Mouse (Mus musculus) heart, embryonic 10.5 days (tissue): ENCODE measurements around the gene Fbxo41. TPM values are rescaled to one million over a fixed set of nuclear protein-coding genes. Genes with fewer than 3 reads are reported as not detected.

Experiments
- DNase-seq: peaks from one replicate; pipeline ENCODE4 v3.0.0-alpha.2; 2017; ENCODE audit warnings: low spot score
- H3K27ac ChIP-seq: fragments of 300-500 bp; sonication (generic); 2 replicates; pipeline ENCODE4 v1.5.1; 2016; ENCODE audit warnings: mild to moderate bottlenecking
- H3K27me3 ChIP-seq: fragments of 300-500 bp; sonication (generic); 2 replicates; pipeline ENCODE4 v1.6.1; 2016; ENCODE audit warnings: mild to moderate bottlenecking; ENCODE audit not compliant: poor library complexity, insufficient read depth, severe bottlenecking
- H3K36me3 ChIP-seq: fragments of 300-500 bp; sonication (generic); 2 replicates; pipeline ENCODE4 v1.6.1; 2016; ENCODE audit warnings: mild to moderate bottlenecking, moderate library complexity
- H3K4me1 ChIP-seq: fragments of 300-500 bp; sonication (generic); 2 replicates; pipeline ENCODE4 v1.6.1; 2016; ENCODE audit warnings: mild to moderate bottlenecking
- H3K4me3 ChIP-seq: fragments of 300-500 bp; sonication (generic); 2 replicates; pipeline ENCODE4 v1.5.1; 2016; ENCODE audit warnings: mild to moderate bottlenecking, moderate library complexity
- H3K9me3 ChIP-seq: fragments of 300-500 bp; sonication (generic); 2 replicates; pipeline ENCODE4 v1.6.1; 2016; ENCODE audit warnings: mild to moderate bottlenecking, moderate library complexity
- WGBS: fragments of 180-500 bp; shearing (Covaris S2); methylation state at CpG from one replicate; pipeline ENCODE4 v1.1.7; 2016; 5-methylcytosine and 5-hydroxymethylcytosine counted together
- polyA plus RNA-seq: library from polyadenylated mRNA; unstranded; fragments of >200 nt; fragmentation: Nextera tagmentation; extraction: Ambion mirVana; gene quantifications from 2 replicates; pipeline ENCODE4 v1.2.1, GENCODE M21; 2016

The Fbxo41 gene
- 0.04 and 0.13 TPM in 2 replicates for polyA plus RNA-seq

DNA sequence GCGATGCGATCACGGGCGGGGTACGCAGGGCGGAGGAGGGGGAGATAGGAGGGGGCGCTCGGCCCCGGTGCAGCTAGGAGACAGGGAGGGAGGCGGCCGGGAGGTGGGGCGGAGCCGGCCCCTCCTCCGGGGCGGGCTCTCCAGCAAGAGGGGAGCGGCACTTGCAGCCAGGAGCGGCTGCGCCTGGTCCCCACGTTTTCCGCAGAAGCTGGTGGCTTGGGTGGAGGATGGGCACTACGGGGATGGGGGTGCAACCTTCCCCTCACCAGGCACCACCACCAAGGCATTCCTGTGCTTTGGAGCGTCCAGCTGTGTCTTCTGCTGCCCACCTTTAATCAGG lies at the start of gene Fbxo41:
Fbxo41 (minus strand) TSS at position 84 of the 340 bp plus-strand sequence.
- Histone ChIP-seq H3K36me3 (no peaks in the 10 kb centered on the region), H3K4me1 (peaks cover 14% of the 10 kb centered on the region), H3K9me3 (no peaks in the 10 kb centered on the region), H3K27ac (peak within 1 kb of the TSS; percentile 69), H3K4me3 (peak within 1 kb of the TSS; percentile 78), H3K27me3 (peaks cover 63% of the 10 kb centered on the region)
- DNase-seq: no peak
- 2% methylated on average over 20 of the region's 22 CpGs for WGBS

- no peak for DNase-seq
- WGBS: 76% methylated on average over 5 of the region's 5 CpGs
Measured at GRCm38 (mm10) chr6:85547642-85548041, 44.8 kb upstream of the Fbxo41 start.

GRCm38 (mm10) chr6:85544251-85544881 lies 41.6 kb upstream of the Fbxo41 start:
- no peak overlapping the region for H3K4me3 ChIP-seq
- no peaks in the 10 kb centered on the region for H3K9me3 ChIP-seq
- H3K27ac ChIP-seq: no peak overlapping the region
- no peak for DNase-seq
- H3K4me1 ChIP-seq: no peaks in the 10 kb centered on the region
- H3K27me3 ChIP-seq: no peaks in the 10 kb centered on the region
- no peaks in the 10 kb centered on the region for H3K36me3 ChIP-seq
- WGBS: 72% methylated on average over 13 of the region's 13 CpGs

More at GRCm38 (mm10) chr6:85547642-85548041, 44.8 kb upstream of the Fbxo41 start:
- H3K9me3 ChIP-seq: no peaks in the 10 kb centered on the region
- no peaks in the 10 kb centered on the region for H3K4me1 ChIP-seq
- H3K4me3 ChIP-seq: no peak overlapping the region
- no peaks in the 10 kb centered on the region for H3K36me3 ChIP-seq
- no peak overlapping the region for H3K27ac ChIP-seq
- H3K27me3 ChIP-seq: no peaks in the 10 kb centered on the region

DNA sequence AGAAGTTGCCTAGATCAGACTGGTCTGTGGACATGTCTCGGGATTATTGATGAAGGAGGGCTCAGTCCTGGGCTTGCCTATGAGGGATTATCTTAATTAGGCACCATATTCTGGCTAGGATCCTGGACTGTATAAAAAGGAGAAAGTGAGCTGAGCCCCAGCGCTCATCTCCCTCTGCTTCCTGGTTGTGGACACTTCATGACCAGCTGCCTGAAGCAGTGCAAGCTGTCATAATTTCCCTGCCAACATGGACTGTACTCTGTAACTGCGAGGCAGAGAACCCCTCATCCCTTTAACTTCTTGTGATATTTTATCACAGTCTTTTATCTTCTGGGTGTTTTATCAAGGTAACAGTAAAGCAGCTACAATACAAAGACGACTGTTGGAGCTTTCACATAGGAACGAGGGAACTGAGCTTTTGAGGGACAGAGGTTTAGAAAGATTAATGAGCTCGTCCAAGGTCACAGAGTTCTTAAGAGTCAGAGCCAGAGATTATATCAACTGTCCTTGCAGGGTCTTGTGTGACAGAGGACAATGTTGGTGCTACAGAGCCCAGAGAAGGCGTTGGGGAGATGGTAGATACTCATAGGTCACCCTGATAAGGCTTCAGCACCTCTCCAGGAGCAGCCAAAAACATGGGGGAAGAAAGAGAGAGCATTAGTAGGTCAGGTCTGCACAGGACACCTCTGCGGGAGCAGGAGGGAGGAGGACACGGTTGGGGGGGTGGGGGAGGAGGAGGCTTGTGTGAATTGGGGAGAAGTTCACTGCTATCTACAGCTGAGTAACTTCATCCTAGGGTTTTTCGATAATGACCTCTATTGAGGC lies 40.8 kb upstream of the Fbxo41 start:
- 65% methylated on average over 10 of the region's 10 CpGs for WGBS
- Histone ChIP-seq H3K27me3 (no peaks in the 10 kb centered on the region), H3K9me3 (no peaks in the 10 kb centered on the region), H3K4me3 (no peak overlapping the region), H3K4me1 (no peaks in the 10 kb centered on the region), H3K36me3 (no peaks in the 10 kb centered on the region), H3K27ac (no peak overlapping the region)
- no peak for DNase-seq

DNA sequence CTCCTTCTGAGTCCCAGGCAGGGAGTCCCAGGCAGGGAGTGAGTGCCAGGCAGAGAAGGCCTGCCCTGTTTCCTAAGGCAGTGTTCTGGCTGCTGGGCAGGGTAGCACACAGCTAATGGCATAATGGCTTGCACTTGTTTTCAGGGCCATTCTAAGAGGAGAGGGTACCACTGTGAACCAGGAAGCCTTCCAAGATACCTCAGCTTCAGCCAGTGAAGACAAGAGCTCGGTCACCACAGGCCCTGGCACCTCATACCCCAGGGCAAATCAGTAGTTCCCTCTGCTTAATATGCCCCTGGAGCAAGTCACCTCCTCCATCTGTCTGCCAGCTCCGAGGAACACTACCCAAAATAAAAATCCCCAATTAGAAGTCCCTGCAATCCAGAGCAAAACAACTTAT lies 20.0 kb upstream of the Fbxo41 start:
- Histone ChIP-seq H3K9me3 (no peaks in the 10 kb centered on the region), H3K4me3 (no peak overlapping the region), H3K27ac (no peak overlapping the region), H3K36me3 (no peaks in the 10 kb centered on the region), H3K4me1 (no peaks in the 10 kb centered on the region), H3K27me3 (peaks cover 12% of the 10 kb centered on the region)
- WGBS: 72% methylated on average over 2 of the region's 2 CpGs
- DNase-seq: no peak

- H3K9me3 ChIP-seq: no peaks in the 10 kb centered on the region
- H3K4me1 ChIP-seq: no peaks in the 10 kb centered on the region; the same call in 1 of the 2 replicates
- H3K27me3 ChIP-seq: peaks cover 19% of the 10 kb centered on the region
- DNase-seq: no peak
- no peaks in the 10 kb centered on the region for H3K36me3 ChIP-seq
- no peak overlapping the region for H3K27ac ChIP-seq
- no peak overlapping the region for H3K4me3 ChIP-seq
- 85% methylated on average over 5 of the region's 5 CpGs for WGBS
Measured at GRCm38 (mm10) chr6:85522026-85522425, 19.2 kb upstream of the Fbxo41 start.

- WGBS: 52% methylated on average over 5 of the region's 5 CpGs
- Histone ChIP-seq H3K4me1 (peaks cover 5% of the 10 kb centered on the region), H3K4me3 (no peak overlapping the region), H3K27me3 (peaks cover 56% of the 10 kb centered on the region), H3K27ac (no peak overlapping the region), H3K36me3 (no peaks in the 10 kb centered on the region), H3K9me3 (no peaks in the 10 kb centered on the region)
- no peak for DNase-seq
Measured at GRCm38 (mm10) chr6:85518091-85518693, 15.4 kb upstream of the Fbxo41 start.

GRCm38 (mm10) chr6:85515941-85516340 lies 13.1 kb upstream of the Fbxo41 start:
- Histone ChIP-seq H3K27me3 (peaks cover 73% of the 10 kb centered on the region), H3K9me3 (no peaks in the 10 kb centered on the region), H3K4me3 (no peak overlapping the region), H3K27ac (no peak overlapping the region), H3K36me3 (no peaks in the 10 kb centered on the region), H3K4me1 (peaks cover 27% of the 10 kb centered on the region)
- DNase-seq: no peak
- WGBS: 74% methylated on average over 4 of the region's 4 CpGs

- Histone ChIP-seq H3K4me1 (peaks cover 27% of the 10 kb centered on the region), H3K9me3 (no peaks in the 10 kb centered on the region), H3K36me3 (no peaks in the 10 kb centered on the region), H3K4me3 (peak within 1 kb of the TSS; percentile 67), H3K27ac (no peak within 1 kb of the TSS; the same call in 1 of the 2 replicates), H3K27me3 (peaks cover 97% of the 10 kb centered on the region)
- DNase-seq: no peak
- WGBS: 0% methylated on average over 38 of the region's 38 CpGs
Measured at GRCm38 (mm10) chr6:85513531-85513910, 10.7 kb upstream of the Fbxo41 start, which contains the start of gene Egr4. Gene Egr4 (minus strand): TSS chr6:85513589.

DNA sequence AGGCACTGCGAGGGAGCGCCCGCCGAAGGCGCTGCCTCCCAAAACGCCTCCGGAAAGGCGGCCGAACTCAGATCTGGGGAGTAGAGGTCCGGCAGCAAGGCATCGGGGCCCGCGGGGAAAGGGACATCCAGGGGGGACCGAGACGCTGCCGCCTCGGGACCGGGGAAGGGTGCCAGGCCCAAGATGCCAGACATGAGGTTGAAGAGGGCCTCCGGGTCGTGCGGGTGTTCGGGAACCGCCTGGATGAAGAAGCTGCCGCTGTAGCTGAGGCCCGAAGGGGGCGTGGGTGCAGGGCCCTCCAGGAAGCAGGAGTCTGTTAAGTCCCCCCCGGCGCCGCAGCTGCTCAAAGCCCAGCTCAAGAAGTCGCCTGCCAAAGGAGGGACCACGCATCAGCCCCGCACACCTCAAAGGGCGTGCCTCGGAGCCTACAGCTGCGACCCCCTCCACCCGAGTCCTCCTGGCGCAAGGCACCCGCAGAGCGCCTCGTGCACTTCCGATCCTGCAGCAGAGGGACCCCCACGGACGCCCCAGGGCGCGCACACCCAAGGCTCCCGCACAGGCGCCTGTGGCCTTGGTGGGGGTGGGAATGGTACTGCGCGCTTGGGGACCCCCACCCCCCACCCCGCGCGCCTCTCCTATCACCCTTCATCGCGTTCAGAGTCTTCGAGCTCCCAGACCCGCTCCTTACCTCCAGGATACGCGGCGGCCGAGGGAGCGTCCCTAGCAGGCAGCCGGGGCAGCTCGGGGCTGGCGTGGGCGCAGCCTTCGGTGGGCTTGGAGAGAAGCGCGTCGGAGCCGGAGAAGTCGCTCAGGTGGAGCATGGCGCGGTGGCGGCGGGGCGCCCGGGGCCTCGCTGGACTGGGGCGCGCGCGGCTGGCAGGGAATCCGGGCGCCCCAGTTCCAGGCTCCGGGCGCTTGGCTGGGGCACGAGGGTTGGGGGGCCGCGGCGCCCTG lies 10.1 kb upstream of the Fbxo41 start:
- 1% methylated on average over 90 of the region's 90 CpGs for WGBS
- peak overlapping the region; percentile 67 for H3K4me3 ChIP-seq
- peak; percentile 74 for DNase-seq
- H3K27me3 ChIP-seq: peaks cover 97% of the 10 kb centered on the region
- H3K4me1 ChIP-seq: peaks cover 27% of the 10 kb centered on the region
- no peaks in the 10 kb centered on the region for H3K36me3 ChIP-seq
- H3K27ac ChIP-seq: no peak overlapping the region
- no peaks in the 10 kb centered on the region for H3K9me3 ChIP-seq

GRCm38 (mm10) chr6:85512056-85512440 lies 9.3 kb upstream of the Fbxo41 start:
- no peak for DNase-seq
- H3K4me3 ChIP-seq: peak overlapping the region; percentile 67
- H3K36me3 ChIP-seq: no peaks in the 10 kb centered on the region
- 1% methylated on average over 29 of the region's 36 CpGs for WGBS
- H3K4me1 ChIP-seq: peaks cover 27% of the 10 kb centered on the region
- H3K27ac ChIP-seq: no peak overlapping the region
- no peaks in the 10 kb centered on the region for H3K9me3 ChIP-seq
- H3K27me3 ChIP-seq: peaks cover 91% of the 10 kb centered on the region

DNA sequence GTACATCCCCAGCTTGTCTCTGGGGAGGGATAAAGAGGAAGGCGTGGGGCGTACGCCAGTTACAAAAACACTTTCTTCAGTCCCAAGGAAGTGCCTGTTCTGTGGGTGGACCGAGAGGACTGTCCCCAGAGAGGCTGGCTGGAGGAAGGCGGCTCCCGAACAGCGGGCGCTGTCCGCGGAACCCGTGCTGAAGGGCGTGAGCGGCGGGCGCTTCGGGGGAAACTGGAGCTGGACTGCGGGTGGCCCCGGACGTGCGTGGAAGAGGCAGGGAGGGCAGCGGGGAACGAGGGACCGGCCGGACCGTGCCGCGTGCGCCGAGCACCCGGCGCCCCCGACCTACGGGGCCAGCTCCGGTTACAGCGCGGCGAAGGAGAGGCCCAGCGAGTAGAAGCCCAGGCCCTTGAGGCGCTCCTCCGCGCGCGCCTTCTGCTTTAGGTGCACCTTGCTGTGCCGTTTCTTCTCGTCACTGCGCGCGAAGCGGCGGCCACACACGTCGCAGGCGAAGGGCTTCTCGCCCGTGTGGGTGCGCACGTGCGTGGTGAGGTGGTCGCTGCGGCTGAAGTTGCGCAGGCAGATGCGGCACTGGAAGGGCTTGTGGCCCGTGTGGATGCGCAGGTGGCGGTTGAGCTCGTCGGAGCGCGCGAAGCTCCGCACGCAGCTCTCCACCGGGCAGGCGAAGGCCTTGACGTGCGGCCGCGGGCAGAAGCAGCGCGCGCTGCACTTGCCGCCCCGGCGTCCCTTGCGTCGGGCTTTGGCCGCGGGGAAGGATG lies 8.7 kb upstream of the Fbxo41 start:
- Histone ChIP-seq H3K36me3 (no peaks in the 10 kb centered on the region), H3K27ac (no peak overlapping the region), H3K4me1 (peaks cover 27% of the 10 kb centered on the region), H3K27me3 (peaks cover 90% of the 10 kb centered on the region), H3K9me3 (no peaks in the 10 kb centered on the region), H3K4me3 (peak overlapping the region; percentile 67)
- whole genome bisulfite sequencing: under 1% methylated on average over 86 of the region's 88 CpGs
- peak; percentile 82 for DNase-seq
